Mouse (Mus musculus) testis, adult 2 months (tissue): ENCODE data around the gene Ccnd1.

ENCODE experiments used
- CTCF ChIP-seq: fragments of 200-500 bp; IDR thresholded peaks from 2 replicates; pipeline ENCODE4 v1.5.1; 2012; ENCODE audit warnings: low read depth, mild to moderate bottlenecking, inconsistent platforms, low read length, moderate library complexity; ENCODE audit not compliant: control insufficient read depth, insufficient read depth, insufficient replicate concordance
- POLR2A ChIP-seq: fragments of 200-500 bp; IDR thresholded peaks from 2 replicates; pipeline ENCODE4 v1.6.1; 2012; ENCODE audit warnings: low read depth, mild to moderate bottlenecking, inconsistent platforms, low read length, moderate library complexity; ENCODE audit not compliant: control insufficient read depth

- no peak for TF ChIP-seq CTCF
- TF ChIP-seq POLR2A: no peak
These were observed 40.1 kb upstream of the Ccnd1 start for GRCm38 (mm10) chr7:144979814-144980213.
